Mouse (Mus musculus) adipocyte (in vitro differentiated cells): ENCODE measurements around the gene Cabp7.

Experiments
- DNase-seq: peaks from one replicate; pipeline ENCODE4 v3.0.0-alpha.2; 2016; ENCODE audit warnings: low spot score

Cabp7 gene

DNA sequence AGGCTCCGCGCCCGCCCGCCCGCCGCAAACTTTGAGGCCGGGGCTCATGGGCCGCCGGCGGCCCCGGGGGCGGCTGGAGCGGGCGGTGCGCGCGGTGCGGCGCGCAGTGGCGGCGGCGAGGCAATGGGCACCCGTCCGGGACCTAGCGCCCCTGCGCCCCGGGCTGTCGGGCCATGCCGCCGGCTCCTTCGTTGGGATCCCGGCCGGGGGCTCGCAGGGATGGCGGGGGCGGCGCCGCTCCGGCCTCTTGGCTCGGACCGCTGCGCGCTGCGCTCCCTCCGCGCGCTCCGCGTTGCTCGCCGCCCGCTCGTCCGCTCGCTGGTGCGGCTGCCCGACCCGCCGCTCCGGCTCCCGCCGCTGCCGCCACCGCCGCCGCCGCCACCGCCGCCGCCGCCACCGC, at the start of gene Cabp7:
Gene Cabp7 (minus strand): TSS at position 46 of the 400 bp plus-strand sequence.
- DNase-seq = no peak

DNA sequence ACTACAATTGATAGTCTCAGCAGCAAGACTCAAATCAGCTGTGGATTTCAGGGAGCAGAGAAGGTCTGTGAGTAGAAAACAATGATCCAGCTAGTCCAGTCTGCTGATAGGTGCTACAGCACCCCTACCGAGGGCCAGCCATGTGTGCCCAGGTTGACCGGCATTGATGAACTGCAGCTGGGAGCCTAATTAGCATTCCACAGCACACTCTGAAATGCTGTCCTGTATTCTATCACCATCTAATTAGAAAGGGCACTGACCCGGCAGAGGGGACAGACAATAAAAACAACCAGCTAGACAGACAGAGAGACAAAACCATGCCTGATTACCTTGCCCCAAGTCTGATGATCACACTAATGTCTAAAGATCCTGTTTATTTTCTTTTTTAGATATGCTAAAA, 46.4 kb upstream of the Cabp7 start:
- no peak for DNase-seq

DNA sequence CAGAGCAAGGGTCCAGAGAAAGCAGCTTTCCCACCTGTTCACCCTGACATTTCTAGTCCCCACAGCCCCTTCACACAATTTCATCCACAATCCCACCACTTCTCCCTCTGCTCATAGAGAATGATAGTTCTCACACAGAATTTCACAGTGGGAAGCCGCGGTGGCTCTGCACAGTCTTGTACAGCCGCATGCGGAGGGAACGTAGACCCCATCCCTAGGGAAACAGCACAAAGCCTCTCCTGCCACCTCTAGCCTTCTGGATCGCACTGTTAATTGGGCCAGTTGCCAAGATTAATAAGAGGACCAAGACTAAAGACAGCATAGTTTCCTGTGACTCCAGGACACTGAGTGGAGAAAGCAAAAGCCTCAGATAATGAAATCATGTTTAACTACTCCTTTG, 45.0 kb upstream of the Cabp7 start:
- DNase-seq = no peak

DNA sequence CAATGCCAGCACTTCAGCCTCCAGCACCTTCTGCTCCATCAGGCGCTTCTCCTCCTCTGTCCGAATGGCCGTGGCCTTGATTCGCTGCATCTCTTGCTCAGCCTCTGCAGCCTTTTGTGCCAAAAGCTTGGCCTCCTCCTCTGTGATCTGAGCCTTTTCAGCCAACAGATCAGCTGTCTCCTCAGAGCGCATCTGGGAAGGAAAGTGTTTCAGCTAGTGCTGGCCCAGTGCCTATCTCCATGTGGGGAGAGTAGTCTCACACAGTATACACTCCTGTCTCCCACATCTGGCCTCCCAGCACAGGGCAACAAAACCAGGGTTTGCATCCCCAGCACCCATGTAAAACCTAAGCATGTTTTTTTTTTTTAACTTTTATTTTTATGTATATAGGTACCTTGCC, 43.1 kb upstream of the Cabp7 start:
- no peak for DNase-seq

DNA sequence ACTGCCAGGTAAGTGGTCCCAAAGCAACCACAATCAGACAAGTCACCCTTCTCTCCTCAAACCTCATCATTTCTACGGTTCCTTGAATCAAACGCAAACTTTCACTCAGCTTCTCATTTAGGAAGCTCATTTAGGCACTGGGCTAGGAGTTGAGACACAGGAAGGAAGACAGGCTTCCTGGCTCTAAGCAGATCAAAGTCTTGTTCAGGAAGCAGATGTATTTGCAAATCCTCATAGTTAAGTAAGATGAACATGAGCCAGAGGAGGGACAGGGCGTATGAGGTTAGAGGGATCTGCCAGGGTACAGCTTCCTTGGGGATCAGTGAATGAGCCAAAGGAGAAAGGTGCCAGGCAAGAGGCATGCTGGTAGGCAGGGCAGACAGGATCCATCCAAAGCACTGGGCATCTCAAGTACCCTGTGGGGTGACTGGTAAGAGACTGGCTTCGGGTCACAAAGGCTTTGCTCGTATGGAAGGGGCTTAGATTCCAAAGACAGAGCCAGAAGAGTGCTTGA, 38.1 kb upstream of the Cabp7 start:
- DNase-seq = no peak

DNA sequence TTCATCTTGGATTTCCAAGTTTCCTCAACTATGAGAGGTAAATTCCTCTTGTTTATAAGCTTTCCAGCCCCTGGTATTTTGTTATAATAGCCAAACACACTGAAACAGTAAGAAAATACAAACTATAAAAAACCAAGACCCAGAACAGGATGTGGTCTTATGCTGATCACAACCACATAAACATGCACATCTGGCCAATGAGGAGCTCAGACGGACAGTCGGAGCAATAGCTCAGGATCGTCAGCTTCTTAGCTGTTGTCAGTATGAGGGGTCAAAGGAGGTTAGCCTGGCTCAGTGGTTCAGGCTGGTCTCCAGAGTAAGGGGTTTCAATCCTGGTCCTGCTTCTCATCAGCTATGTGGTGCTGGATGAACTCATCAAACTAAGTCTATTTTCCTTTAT, 36.5 kb upstream of the Cabp7 start:
- no peak for DNase-seq

DNA sequence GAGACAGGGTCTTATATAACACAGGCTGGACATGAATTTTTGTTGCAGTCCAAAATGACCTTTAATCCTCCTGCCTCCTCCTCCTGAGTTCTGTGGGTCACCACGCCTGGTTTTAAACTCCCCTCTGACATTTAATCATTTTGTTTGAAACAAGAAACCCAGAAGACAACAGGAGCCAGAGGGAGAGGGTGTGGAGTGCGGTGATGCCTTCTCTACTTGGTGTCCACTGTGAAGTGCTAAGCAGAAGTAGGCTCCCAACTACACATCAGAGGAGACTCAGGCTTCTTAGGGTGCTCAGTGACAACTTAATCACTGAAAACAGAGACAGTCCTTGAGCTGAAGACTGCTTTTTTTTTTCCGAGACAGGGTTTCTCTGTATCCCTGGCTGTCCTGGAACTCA, 34.3 kb upstream of the Cabp7 start:
- no peak for DNase-seq

DNA sequence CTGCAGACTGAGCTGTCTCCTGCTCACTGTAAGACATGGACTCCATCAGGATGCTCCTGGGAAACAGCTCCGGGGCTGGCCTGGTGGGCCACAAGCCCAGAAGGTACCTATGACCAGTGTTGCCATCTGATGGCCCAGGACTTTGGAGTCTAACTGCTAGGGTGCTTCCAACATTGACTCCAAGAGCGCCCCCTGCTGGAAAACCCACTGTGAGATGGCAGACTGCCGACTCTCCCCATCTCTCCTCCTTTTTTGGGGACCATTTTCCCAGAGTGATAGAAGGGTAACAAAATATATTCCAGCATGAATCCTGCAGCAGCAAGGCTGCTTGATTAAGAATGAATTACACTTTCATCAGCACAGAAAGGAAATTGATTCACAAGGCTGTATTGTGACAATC, 26.3 kb upstream of the Cabp7 start:
- DNase-seq = peak; percentile 58

DNA sequence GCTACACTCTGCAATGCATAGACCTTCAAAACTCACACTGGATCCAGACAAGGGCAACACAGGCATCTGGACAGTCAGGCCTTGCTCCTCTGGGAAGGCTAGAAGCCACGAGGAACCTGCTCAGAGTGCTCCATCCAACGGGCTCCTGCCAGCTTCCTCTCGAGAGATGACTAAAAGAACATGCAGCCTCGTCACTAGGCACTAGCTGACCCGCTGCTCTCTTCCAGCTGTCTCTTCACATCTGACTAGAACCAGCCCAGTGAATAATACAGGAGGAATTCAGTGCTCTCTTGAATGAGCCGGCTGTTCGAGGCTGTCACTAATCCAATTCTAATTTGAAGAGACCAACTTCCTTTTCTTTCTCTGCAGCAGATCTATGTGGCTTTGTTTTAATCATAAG, 25.2 kb upstream of the Cabp7 start:
- no peak for DNase-seq

DNA sequence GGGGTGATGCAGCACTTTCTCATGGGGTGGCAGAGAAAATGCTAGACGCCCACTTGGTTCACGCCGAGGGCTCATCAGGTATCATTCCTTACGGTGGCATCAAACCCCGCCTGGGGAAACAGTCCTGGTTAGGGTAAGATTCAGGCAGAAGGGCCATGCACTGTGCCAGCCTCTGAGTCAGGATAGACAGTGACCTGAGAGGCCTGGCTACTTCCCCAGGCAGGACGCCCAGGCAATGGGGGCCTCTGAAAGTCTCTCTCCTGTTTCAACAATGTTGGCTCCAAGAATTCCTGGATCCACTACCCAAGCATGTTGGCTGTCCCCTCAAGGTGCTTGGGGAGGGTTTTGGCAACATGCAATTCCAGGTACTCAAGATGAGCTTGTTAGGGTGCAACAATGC, 23.3 kb upstream of the Cabp7 start:
- DNase-seq = no peak

DNA sequence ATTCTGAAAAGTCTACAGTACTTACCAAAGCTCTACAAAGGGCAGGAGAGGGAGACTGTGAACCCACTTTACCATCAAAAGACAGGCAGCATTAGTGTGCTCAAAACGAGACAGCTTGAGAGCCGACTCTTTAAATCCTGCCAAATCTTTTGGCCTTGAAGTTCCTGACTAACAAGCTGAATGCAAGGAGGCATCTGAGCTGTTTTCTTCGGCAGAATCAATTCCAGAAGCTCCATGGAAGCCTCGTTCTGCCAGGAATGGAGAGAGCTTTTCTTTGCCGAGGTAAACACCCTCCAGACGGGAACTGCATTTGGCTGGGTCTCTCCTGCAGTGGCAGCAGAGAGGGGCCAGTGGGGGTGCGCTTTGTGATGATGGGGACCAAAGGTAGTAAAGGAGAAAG, 22.7 kb upstream of the Cabp7 start:
- DNase-seq = no peak

DNA sequence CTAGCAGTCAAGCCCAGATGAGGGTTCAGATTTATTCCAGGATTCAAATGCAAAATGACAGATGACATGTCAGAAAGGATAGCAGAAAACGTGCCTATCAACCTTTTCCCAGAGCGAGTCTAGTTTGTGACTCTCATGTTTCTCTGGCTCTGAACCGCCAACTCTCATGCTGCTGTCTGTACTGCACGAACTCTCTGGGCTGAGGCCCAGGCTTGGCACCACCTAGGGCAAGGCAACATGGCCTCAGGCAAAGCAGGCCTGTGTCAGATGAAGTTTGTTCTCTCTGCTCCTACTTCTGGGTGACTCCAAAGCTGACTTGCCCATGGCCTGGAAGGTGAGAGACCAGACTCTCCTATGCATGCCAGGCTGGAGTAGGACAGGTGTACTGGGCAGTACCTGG, 21.8 kb upstream of the Cabp7 start:
- peak; percentile 12 for DNase-seq

DNA sequence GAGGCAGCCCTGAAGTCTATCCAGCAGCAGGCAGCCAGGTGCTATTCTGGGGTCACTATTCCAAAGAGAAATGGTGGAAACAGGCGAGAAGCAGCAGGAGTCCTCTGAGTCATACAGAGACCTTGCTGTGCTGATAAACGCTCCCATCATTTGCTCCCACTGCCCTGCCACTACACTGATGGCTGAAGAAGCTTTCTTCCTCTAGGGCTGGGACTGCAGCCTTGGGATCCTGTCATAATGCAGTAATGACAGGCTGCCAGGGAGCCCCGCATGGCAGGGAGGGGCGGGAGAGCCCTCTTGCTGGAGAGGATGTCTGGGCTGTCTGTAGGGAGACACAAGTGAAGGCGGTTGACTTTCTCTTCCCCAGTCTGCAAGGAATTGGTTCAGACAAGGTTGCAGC, 17.9 kb upstream of the Cabp7 start:
- no peak for DNase-seq

DNA sequence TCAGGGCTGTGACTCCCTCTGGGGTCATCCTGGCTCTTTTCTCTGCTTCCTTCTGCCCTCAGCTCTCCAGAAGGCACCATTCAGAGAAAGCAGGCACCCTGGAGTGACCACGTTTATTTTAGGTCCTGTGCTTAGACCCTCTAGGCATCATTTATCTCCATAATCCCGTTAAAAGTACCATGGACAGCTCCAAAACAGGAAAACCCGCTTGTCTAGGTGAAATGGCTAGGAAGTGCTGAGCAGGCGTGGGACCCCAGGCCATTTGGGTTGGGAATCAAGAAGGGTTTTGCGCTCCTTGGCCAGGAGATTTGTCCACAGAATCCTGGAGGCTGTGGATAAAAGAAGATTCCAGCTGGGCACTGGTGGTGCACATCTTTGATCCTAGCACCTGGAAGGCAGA, 17.1 kb upstream of the Cabp7 start:
- peak; percentile 7 for DNase-seq

DNA sequence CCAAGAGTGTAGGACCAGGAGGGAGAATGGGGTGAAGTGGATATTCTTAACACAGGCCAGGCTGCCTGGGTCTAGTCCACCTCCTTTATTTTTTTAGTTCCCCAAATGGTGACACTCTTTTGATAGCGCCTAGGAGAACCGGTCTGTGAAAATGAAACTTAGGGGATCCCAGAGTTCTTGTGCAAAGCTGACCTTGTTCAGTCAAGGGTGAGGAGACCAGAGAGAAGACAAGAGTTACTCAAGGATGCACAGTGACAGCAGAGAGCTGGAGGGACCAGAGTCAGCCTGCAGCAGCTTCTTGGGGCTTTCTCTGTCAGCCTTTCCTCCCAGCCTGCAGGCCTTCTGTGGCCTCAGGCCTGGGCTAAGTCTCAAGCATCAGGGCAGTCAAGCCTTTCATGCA, 15.9 kb upstream of the Cabp7 start:
- no peak for DNase-seq

DNA sequence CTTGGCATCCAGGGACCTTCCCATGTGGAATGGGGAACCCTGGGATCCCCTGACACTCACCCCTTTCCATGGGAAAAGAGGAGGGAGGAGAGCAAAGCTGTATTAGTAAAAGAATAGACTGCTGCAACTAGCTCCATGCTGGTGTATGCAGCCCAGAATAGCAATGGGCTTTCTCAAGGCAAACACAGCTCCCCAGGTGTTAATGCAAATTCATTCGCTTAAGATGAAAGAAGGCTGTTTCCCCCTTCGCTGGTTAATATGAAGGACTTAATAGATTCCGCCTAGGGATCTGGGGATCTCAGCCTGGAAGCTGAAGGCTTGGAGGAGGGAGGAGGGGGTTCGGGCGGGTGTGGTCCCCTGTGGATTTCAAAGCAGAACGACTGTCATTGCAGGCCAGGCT, 15.4 kb upstream of the Cabp7 start:
- no peak for DNase-seq

DNA sequence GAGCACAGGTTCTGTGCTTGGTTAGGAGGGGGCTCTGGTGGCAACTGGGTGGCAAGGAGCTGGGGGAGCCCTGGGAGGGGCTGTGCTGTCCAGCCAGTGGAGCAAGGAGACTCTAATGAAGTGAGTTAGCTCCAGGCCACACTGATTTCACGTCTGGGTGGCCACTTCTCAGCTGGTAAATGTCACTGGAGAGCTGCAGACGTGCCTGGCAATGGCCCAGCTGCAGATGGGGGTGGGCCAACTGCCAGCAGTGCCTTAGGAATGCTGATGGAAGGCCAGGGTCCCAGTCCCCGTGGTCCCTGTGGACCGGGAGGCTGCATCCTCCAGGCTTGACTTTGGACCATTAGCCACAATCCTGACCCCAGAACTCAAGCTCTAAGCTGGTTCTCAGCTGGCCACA, 13.9 kb upstream of the Cabp7 start:
- no peak for DNase-seq

DNA sequence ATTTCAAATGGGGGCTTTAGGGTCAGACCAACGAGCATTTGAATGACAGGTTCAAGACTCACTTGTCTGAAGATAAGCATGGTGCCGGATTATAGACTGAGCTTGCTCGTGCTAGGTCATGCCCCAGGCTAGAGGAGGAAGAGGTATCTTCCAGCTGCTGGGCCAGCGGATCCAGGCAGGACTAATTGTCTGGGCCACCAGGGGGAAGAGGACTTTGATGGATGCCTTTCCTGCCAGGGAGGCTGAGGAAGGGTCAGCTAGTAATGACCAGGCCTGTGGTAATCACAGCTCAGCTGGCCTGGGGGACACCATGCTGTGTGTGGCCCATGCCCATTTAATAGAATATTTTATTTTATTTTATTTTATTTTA, 11.2 kb upstream of the Cabp7 start:
- DNase-seq = no peak

DNA sequence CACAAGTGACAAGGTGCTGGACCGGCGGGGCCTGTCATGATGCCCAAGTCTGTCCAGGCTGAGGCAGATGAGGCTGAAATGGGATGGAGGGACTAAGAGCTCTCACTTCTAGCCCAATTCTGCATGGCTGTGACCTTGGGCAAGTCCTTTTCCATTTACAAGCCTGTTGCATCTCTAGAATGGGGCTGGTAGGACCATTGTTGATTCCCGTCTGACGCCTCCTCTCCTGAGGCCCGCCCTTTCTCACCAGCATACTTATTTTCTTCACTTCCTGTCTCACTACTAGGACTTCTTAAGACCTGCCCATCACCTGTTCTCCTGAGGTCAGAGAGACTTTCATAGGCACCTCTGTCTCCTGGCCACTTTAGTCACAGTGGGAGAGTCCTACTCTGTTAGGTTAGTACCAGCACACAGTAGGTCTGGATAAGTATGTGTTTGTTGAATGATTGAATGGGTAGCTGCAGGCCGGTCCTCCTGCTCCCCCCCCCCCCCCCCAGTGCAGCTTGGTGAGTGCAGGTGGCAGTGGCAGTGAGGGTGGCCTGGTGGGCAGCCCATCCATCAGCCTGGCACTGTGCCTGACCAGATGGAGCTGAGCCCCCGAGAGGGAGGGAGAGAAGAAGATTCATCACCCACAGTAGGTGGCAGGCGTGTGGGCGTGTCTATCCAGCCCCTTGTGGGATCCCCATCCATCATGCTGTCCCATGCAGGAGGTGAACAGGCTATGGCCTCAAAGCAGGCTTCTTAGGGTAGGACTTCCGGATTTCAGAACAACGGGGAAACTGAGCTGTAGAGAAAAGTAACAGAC, 10.6 kb upstream of the Cabp7 start:
- DNase-seq = no peak

DNA sequence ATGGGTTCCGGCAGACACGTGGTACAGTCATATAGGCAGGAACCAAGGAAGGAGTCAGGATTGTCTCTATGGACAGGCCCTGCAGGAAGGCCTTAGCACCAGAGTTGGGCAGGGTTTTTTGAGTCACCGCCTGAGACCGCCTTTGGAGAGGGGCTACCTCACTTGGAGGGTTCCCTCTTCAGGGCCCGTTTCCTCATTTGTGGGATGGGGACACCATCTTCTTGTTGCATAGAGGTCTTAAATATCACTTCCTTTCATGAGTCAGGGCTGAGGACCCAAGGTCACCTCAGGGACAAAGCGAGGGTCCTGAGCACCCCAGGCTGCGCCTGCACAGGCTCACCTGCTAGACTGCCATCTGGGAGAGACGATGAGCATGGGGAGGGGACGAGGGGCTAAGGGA, 9.9 kb upstream of the Cabp7 start:
- no peak for DNase-seq

DNA sequence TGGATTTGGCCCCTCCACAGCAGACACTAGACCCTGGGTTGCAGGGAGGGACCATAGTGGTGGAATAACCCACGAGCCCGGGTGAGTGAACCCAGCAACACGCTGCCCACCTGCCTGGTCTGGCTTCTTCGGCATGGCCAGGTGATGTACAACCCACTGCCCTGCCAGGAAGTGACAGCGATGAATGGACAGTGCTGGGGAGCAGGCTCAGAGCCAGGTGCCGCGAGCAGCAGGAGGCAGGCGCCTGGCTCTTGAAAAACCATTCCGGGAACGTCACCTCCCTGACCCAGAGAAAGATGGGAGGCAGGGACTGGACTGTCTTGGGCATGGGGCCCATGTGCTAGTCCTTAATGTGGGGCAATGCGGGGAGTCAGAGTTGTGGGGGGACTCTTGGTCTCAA, 8.3 kb upstream of the Cabp7 start:
- no peak for DNase-seq

DNA sequence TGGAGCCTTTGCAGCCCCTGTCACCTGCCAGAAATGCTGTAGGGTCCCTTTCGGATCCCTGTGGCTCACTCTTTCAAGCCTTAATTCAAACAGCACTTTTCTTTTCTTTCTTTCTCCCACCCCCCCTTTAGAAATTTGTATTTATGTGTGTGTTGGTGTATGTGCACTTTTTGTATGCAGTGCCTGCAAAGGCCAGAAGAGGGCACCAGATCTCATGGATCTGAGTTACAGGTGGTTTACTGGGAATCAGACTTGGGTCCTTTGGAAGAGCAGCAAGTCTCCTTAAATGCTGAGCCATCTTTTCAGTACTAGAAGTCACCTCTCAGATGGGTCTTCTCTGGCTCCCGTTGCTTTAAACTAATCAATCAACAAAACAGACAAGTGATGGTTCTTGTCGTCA, 7.5 kb upstream of the Cabp7 start:
- DNase-seq = no peak

DNA sequence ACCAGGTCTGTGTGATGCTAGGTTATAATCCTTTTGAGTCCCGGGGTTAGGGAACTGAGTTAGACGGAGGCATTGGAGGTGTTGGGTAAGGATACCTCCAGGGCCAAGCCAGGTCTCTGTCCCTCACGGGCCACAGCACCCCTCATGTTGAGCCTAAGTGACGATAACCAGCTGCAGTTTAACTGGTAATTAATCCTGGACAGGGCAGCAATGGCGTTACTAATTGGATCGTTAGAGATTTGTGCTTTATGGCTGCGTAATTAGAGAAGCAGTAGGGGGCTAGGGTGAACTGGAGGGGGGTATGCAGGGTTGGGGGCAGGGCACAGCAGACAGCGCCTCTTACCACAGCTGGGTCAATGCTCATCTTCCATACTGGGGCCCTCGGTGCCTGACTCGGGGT, 6.3 kb upstream of the Cabp7 start:
- no peak for DNase-seq

DNA sequence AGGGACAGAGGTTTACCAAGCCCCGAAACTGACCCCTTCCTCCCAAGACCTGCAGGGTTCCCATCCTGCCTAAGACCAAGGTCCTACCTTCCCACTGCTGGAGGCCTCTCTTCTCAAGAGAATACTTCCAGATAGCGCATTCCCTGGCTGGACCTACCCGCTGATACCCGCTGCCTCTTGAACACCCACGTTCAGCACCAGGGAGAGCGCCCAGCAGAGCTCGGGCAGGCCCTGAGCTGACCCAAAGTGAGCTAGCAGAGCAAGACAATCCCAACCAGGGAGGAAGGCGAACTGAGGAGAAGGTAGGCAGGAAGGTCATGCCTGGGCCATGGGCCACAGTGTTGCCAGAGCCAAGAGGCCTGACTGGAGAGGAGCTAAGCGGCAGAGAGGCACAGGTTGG, 3.7 kb upstream of the Cabp7 start:
- DNase-seq = peak; percentile 84
